Mouse (Mus musculus): ENCODE results near the gene Ccdc62. TPM values are rescaled to one million over a fixed set of nuclear protein-coding genes. Genes with fewer than 3 reads are reported as not detected.

Gene Ccdc62
- polyA plus RNA-seq, 1 experiment, result 79.8 TPM

- TF ChIP-seq POLR2A (IDR thresholded peaks at IDR 0.05; ENCODE audit: control insufficient read depth, low read depth, low read length), result no peak
- no peak for TF ChIP-seq CTCF (IDR thresholded peaks at IDR 0.05; ENCODE audit: control insufficient read depth, insufficient read depth, insufficient replicate concordance, low read depth, low read length)
Measured at GRCm38 (mm10) chr5:123935931-123936330, 5.5 kb downstream of the Ccdc62 start.

GRCm38 (mm10) chr5:123938479-123938878 lies 8.0 kb downstream of the Ccdc62 start:
- TF ChIP-seq CTCF (IDR thresholded peaks at IDR 0.05; ENCODE audit: control insufficient read depth, insufficient read depth, insufficient replicate concordance, low read depth, low read length), result no peak
- TF ChIP-seq POLR2A (IDR thresholded peaks at IDR 0.05; ENCODE audit: control insufficient read depth, low read depth, low read length), result no peak
- H3K27ac ChIP-seq (ENCODE audit: control insufficient read depth, insufficient read depth, low read depth, low read length), result no peak overlapping the region
- H3K4me1 ChIP-seq (ENCODE audit: control insufficient read depth, insufficient read depth, low read length), result peaks cover 2% of the 10 kb centered on the region; the same call in 1 of the 2 replicates
- no peaks in the 10 kb centered on the region for H3K27me3 ChIP-seq (ENCODE audit: control insufficient read depth, insufficient read depth, low read length)
- no peak overlapping the region for H3K4me3 ChIP-seq (ENCODE audit: control insufficient read depth, low read depth, low read length)
- no peaks in the 10 kb centered on the region; the same call in none of the 2 replicates for H3K36me3 ChIP-seq (ENCODE audit: control insufficient read depth, insufficient read depth, low read length)

More at GRCm38 (mm10) chr5:123935931-123936330, 5.5 kb downstream of the Ccdc62 start:
- Histone ChIP-seq H3K4me1 (ENCODE audit: control insufficient read depth, insufficient read depth, low read length) (peaks cover 8% of the 10 kb centered on the region), H3K27me3 (ENCODE audit: control insufficient read depth, insufficient read depth, low read length) (no peaks in the 10 kb centered on the region), H3K36me3 (ENCODE audit: control insufficient read depth, insufficient read depth, low read length) (no peaks in the 10 kb centered on the region; the same call in none of the 2 replicates), H3K27ac (ENCODE audit: control insufficient read depth, insufficient read depth, low read depth, low read length) (no peak overlapping the region), H3K4me3 (ENCODE audit: control insufficient read depth, low read depth, low read length) (no peak overlapping the region)

GRCm38 (mm10) chr5:123946546-123946945 lies 16.1 kb downstream of the Ccdc62 start:
- no peak overlapping the region for H3K27ac ChIP-seq (ENCODE audit: control insufficient read depth, insufficient read depth, low read depth, low read length)
- no peaks in the 10 kb centered on the region for H3K27me3 ChIP-seq (ENCODE audit: control insufficient read depth, insufficient read depth, low read length)
- no peaks in the 10 kb centered on the region for H3K4me1 ChIP-seq (ENCODE audit: control insufficient read depth, insufficient read depth, low read length)
- H3K4me3 ChIP-seq (ENCODE audit: control insufficient read depth, low read depth, low read length), result no peak overlapping the region
- no peak for TF ChIP-seq POLR2A (IDR thresholded peaks at IDR 0.05; ENCODE audit: control insufficient read depth, low read depth, low read length)
- no peak for TF ChIP-seq CTCF (IDR thresholded peaks at IDR 0.05; ENCODE audit: control insufficient read depth, insufficient read depth, insufficient replicate concordance, low read depth, low read length)
- H3K36me3 ChIP-seq (ENCODE audit: control insufficient read depth, insufficient read depth, low read length), result peaks cover 1% of the 10 kb centered on the region; the same call in 1 of the 2 replicates

- no peak overlapping the region for H3K4me3 ChIP-seq (ENCODE audit: control insufficient read depth, low read depth, low read length)
- no peak for TF ChIP-seq POLR2A (IDR thresholded peaks at IDR 0.05; ENCODE audit: control insufficient read depth, low read depth, low read length)
- TF ChIP-seq CTCF (IDR thresholded peaks at IDR 0.05; ENCODE audit: control insufficient read depth, insufficient read depth, insufficient replicate concordance, low read depth, low read length), result peak; percentile 2; the same call in 1 of the 2 replicates
Measured at GRCm38 (mm10) chr5:123947041-123947761, 16.7 kb downstream of the Ccdc62 start.

GRCm38 (mm10) chr5:123952365-123953045 lies 22.0 kb downstream of the Ccdc62 start:
- H3K27ac ChIP-seq (ENCODE audit: control insufficient read depth, insufficient read depth, low read depth, low read length), result no peak overlapping the region
- H3K36me3 ChIP-seq (ENCODE audit: control insufficient read depth, insufficient read depth, low read length), result no peaks in the 10 kb centered on the region; the same call in 1 of the 2 replicates
- no peaks in the 10 kb centered on the region for H3K4me1 ChIP-seq (ENCODE audit: control insufficient read depth, insufficient read depth, low read length)
- no peak overlapping the region for H3K4me3 ChIP-seq (ENCODE audit: control insufficient read depth, low read depth, low read length)
- no peaks in the 10 kb centered on the region for H3K27me3 ChIP-seq (ENCODE audit: control insufficient read depth, insufficient read depth, low read length)
- TF ChIP-seq POLR2A (IDR thresholded peaks at IDR 0.05; ENCODE audit: control insufficient read depth, low read depth, low read length) (no peak), CTCF (IDR thresholded peaks at IDR 0.05; ENCODE audit: control insufficient read depth, insufficient read depth, insufficient replicate concordance, low read depth, low read length) (no peak)

More at GRCm38 (mm10) chr5:123947041-123947761, 16.7 kb downstream of the Ccdc62 start:
- H3K36me3 ChIP-seq (ENCODE audit: control insufficient read depth, insufficient read depth, low read length), result peaks cover 1% of the 10 kb centered on the region; the same call in 1 of the 2 replicates
- no peak overlapping the region for H3K27ac ChIP-seq (ENCODE audit: control insufficient read depth, insufficient read depth, low read depth, low read length)
- H3K4me1 ChIP-seq (ENCODE audit: control insufficient read depth, insufficient read depth, low read length), result no peaks in the 10 kb centered on the region
- H3K27me3 ChIP-seq (ENCODE audit: control insufficient read depth, insufficient read depth, low read length), result no peaks in the 10 kb centered on the region

GRCm38 (mm10) chr5:123957213-123957612 lies 26.7 kb downstream of the Ccdc62 start:
- H3K36me3 ChIP-seq (ENCODE audit: control insufficient read depth, insufficient read depth, low read length), result no peaks in the 10 kb centered on the region; the same call in 1 of the 2 replicates
- no peaks in the 10 kb centered on the region for H3K4me1 ChIP-seq (ENCODE audit: control insufficient read depth, insufficient read depth, low read length)
- H3K27ac ChIP-seq (ENCODE audit: control insufficient read depth, insufficient read depth, low read depth, low read length), result no peak overlapping the region
- no peaks in the 10 kb centered on the region for H3K27me3 ChIP-seq (ENCODE audit: control insufficient read depth, insufficient read depth, low read length)
- TF ChIP-seq POLR2A (IDR thresholded peaks at IDR 0.05; ENCODE audit: control insufficient read depth, low read depth, low read length) (no peak), CTCF (IDR thresholded peaks at IDR 0.05; ENCODE audit: control insufficient read depth, insufficient read depth, insufficient replicate concordance, low read depth, low read length) (no peak)
- no peak overlapping the region for H3K4me3 ChIP-seq (ENCODE audit: control insufficient read depth, low read depth, low read length)

- Histone ChIP-seq H3K4me3 (ENCODE audit: control insufficient read depth, low read depth, low read length) (no peak overlapping the region), H3K36me3 (ENCODE audit: control insufficient read depth, insufficient read depth, low read length) (no peaks in the 10 kb centered on the region), H3K27me3 (ENCODE audit: control insufficient read depth, insufficient read depth, low read length) (no peaks in the 10 kb centered on the region), H3K4me1 (ENCODE audit: control insufficient read depth, insufficient read depth, low read length) (no peaks in the 10 kb centered on the region), H3K27ac (ENCODE audit: control insufficient read depth, insufficient read depth, low read depth, low read length) (no peak overlapping the region)
- TF ChIP-seq CTCF (IDR thresholded peaks at IDR 0.05; ENCODE audit: control insufficient read depth, insufficient read depth, insufficient replicate concordance, low read depth, low read length) (no peak), POLR2A (IDR thresholded peaks at IDR 0.05; ENCODE audit: control insufficient read depth, low read depth, low read length) (no peak)
Measured at GRCm38 (mm10) chr5:123959018-123959417, 28.5 kb downstream of the Ccdc62 start.
